Mouse (Mus musculus) midbrain, embryonic 15.5 days (tissue): Measurements from ENCODE around the gene Zfp260. TPM values are rescaled to one million over a fixed set of nuclear protein-coding genes. Genes with fewer than 3 reads are reported as not detected.
"Not testable (repeated sequence)": the region's sequence is repeated elsewhere in the genome, so short reads cannot be mapped to it uniquely, and the experiment has no call there.

Source experiments
- ATAC-seq: fragments of 200-750 bp; cut with Nextera tagmentation; replicated peaks from 2 replicates; pipeline ENCODE4 v1.8.0; 2017; ENCODE audit warnings: moderate TSS enrichment
- H3K27ac ChIP-seq: fragments of 300-500 bp; sonication (generic); 2 replicates; pipeline ENCODE4 v1.5.1; 2015; ENCODE audit warnings: mild to moderate bottlenecking, inconsistent platforms
- H3K27me3 ChIP-seq: fragments of 300-500 bp; sonication (generic); replicated peaks from 2 replicates; pipeline ENCODE4 v1.6.1; 2015; ENCODE audit warnings: inconsistent platforms
- H3K36me3 ChIP-seq: fragments of 300-500 bp; sonication (generic); replicated peaks from 2 replicates; pipeline ENCODE4 v1.6.1; 2015; ENCODE audit warnings: inconsistent platforms
- H3K4me1 ChIP-seq: fragments of 300-500 bp; sonication (generic); 2 replicates; pipeline ENCODE4 v1.6.1; 2015; ENCODE audit warnings: inconsistent platforms
- H3K4me2 ChIP-seq: fragments of 300-500 bp; sonication (generic); 2 replicates; pipeline ENCODE4 v1.6.1; 2015; ENCODE audit warnings: inconsistent platforms, mild to moderate bottlenecking, moderate library complexity
- H3K4me3 ChIP-seq: fragments of 300-500 bp; sonication (generic); 2 replicates; pipeline ENCODE4 v1.5.1; 2015; ENCODE audit warnings: mild to moderate bottlenecking, inconsistent platforms
- H3K9ac ChIP-seq: fragments of 300-500 bp; sonication (generic); 2 replicates; pipeline ENCODE4 v1.6.1; 2015; ENCODE audit warnings: mild to moderate bottlenecking, inconsistent platforms
- H3K9me3 ChIP-seq: fragments of 300-500 bp; sonication (generic); 2 replicates; pipeline ENCODE4 v1.6.1; 2016; ENCODE audit warnings: inconsistent platforms
- WGBS: fragments of 180-500 bp; shearing (Covaris S2); methylation state at CpG from one replicate; pipeline ENCODE4 v1.1.7; 2015; ENCODE audit warnings: mixed read lengths; 5-methylcytosine and 5-hydroxymethylcytosine counted together
- polyA plus RNA-seq: library from polyadenylated mRNA; unstranded; fragments of >200 nt; fragmentation: Nextera tagmentation; extraction: Ambion mirVana; gene quantifications from 2 replicates; pipeline ENCODE4 v1.2.1, GENCODE M21; 2015

The Zfp260 gene
- polyA plus RNA-seq, 1 experiment from 2014 or later: 83.5 TPM

DNA sequence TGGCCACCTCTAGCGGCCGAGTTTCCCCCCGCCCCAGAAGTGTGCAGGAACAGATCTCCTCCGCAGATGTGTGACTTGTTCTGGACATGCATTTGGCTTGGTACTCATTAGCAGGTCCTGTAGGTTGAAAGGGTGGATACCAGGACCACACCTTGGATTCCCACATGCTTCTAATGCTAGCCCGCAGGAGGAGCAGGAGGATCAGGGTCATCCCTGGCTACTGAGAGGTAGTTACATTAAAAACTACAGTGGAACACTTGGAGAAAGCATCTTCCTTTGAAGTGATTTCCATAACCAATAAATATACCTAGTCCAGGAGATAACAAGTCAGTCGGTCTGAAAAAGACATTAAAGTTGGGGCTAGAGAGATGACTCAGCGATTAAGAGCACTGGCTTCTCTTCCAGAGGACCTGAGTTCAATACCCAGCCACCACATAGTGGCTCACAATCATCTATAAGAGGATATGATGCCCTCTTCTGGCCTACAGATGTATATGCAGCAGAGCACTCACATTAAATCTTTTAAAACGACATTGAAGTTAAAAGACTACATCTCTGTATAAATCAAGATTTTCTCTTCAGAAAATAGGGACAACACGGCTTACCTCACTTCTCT lies 3.5 kb upstream of the Zfp260 start:
- WGBS: 7% methylated on average over 9 of the region's 9 CpGs
- H3K27me3 ChIP-seq: no peaks in the 10 kb centered on the region
- peak; percentile 9; the same call in 1 of the 2 replicates for ATAC-seq
- H3K4me1 ChIP-seq: peaks cover 41% of the 10 kb centered on the region
- H3K9ac ChIP-seq: peak overlapping the region; percentile 65
- peak overlapping the region; percentile 90 for H3K27ac ChIP-seq
- H3K9me3 ChIP-seq: no peaks in the 10 kb centered on the region
- peak overlapping the region; percentile 76 for H3K4me3 ChIP-seq
- peak overlapping the region; percentile 92 for H3K4me2 ChIP-seq
- no peaks in the 10 kb centered on the region; the same call in 1 of the 2 replicates for H3K36me3 ChIP-seq

DNA sequence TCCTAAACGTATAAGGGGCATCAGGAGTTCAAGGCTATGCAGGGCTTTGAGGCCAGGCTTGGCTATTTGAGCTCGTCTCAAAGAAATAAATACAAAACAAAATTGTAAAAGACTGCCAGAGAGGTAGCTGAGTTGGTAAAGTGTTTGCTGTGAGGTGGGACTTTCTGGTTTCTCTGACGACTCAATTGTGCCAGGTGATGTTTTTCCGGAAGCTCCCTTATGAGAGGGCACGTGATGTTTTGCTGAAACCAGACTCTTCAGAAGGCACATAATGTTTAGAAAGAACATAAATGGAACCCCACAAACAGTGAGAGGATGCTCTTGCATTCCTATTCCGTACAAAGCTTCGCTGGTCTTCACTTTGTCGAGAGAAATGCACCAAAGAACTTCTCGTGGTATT lies 1.9 kb upstream of the Zfp260 start:
- no peak overlapping the region for H3K9ac ChIP-seq
- no peak for ATAC-seq
- H3K9me3 ChIP-seq: no peaks in the 10 kb centered on the region
- H3K4me1 ChIP-seq: peaks cover 49% of the 10 kb centered on the region
- no peak overlapping the region for H3K27ac ChIP-seq
- H3K4me3 ChIP-seq: no peak overlapping the region
- H3K36me3 ChIP-seq: no peaks in the 10 kb centered on the region
- H3K4me2 ChIP-seq: no peak overlapping the region
- no peaks in the 10 kb centered on the region for H3K27me3 ChIP-seq
- WGBS: 82% methylated on average over 9 of the region's 9 CpGs

DNA sequence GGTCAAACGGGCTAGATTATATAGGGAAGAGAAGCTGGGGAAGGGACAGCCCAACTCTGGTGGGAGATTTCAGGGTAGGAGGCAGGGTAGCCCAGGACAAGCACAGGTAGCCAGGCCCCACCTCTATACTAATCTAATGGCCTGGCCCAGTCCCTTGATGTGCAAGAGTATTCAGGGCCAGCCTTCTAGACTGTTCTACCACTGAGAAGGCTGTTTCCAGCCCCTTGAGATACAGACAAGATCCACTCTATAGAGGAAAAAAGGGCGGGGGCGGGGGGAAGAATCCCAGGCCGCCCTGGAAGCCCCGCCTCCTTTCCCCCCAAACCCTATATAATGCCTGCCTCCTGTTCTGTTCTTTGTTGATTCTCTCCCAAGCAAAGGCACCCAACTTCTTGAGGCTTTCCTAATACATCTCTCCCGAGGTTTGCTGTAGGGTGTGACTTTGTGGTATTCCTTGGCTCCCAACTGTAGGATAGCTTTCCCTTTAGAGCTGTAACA lies 610 bp upstream of the Zfp260 start:
- Histone ChIP-seq H3K27ac (peak overlapping the region; percentile 98), H3K27me3 (no peaks in the 10 kb centered on the region), H3K4me2 (peak overlapping the region; percentile 55), H3K4me3 (peak overlapping the region; percentile 76), H3K36me3 (peaks cover 6% of the 10 kb centered on the region; the same call in 1 of the 2 replicates), H3K9ac (peak overlapping the region; percentile 92; the same call in 1 of the 2 replicates), H3K9me3 (no peaks in the 10 kb centered on the region), H3K4me1 (peaks cover 40% of the 10 kb centered on the region)
- no peak for ATAC-seq
- 76% methylated on average over 6 of the region's 6 CpGs for WGBS

DNA sequence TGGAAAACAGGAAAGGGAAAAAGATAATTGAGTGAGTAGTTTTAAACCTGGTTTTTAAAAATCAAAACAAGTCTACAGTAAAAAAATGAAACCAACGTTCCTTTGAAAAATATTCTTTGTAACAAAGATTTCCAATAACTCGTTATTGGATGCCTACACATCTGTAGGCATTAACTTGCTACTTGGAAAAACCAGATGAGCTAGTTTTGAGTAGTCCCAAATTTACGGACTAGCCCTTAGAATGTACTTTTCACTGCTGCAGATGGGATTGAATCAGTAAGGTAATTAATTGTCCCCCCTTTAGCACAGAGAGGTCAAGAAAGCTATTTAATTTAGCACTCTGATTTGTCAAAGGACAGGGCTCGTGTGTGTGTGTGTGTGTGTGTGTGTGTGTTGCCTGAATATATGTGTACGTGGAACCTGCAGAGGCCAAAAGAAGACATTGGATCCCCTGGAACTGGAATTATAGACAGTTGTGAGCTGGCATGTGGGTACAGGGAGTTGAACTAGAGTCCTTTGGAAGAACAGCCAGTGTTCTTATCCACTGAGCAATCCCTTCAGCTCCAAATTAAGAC lies 1.1 kb downstream of the Zfp260 start:
- no peak for ATAC-seq
- whole genome bisulfite sequencing: 3% methylated on average over 5 of the region's 5 CpGs

DNA sequence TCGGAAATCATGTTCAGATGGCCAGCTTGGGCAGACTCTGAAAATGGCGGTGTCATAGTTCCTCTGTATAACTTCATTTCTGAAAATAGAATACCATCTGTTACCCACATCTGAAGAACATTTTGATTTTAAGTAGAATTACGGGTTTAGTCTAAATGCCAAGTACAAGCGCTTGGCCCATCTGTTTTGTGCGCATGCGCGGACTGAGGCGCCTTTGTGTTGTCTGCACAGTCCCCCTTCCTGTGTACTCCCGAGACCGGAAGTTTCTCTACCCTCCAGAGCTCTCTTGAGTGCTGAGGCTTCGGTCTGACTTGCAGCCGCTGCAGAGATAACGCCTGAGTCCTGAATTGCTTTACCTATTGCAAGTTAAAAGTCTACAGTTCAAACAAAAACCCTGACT lies 4.7 kb downstream of the Zfp260 start:
- Histone ChIP-seq H3K9me3 (peaks cover 2% of the 10 kb centered on the region; the same call in 1 of the 2 replicates), H3K27me3 (no peaks in the 10 kb centered on the region), H3K9ac (no peak overlapping the region), H3K4me2 (no peak overlapping the region), H3K4me1 (peaks cover 24% of the 10 kb centered on the region), H3K4me3 (no peak overlapping the region), H3K36me3 (peaks cover 40% of the 10 kb centered on the region), H3K27ac (no peak overlapping the region)
- ATAC-seq: no peak
- 96% methylated on average over 13 of the region's 13 CpGs for WGBS

More for the DNA sequence above, 1.1 kb downstream of the Zfp260 start:
- Histone ChIP-seq H3K4me3 (peak overlapping the region; percentile 76), H3K9ac (peak overlapping the region; percentile 31), H3K36me3 (peaks cover 17% of the 10 kb centered on the region), H3K4me2 (peak overlapping the region; percentile 55), H3K27ac (peak overlapping the region; percentile 98; the same call in 1 of the 2 replicates), H3K27me3 (no peaks in the 10 kb centered on the region), H3K9me3 (no peaks in the 10 kb centered on the region), H3K4me1 (peaks cover 32% of the 10 kb centered on the region)

DNA sequence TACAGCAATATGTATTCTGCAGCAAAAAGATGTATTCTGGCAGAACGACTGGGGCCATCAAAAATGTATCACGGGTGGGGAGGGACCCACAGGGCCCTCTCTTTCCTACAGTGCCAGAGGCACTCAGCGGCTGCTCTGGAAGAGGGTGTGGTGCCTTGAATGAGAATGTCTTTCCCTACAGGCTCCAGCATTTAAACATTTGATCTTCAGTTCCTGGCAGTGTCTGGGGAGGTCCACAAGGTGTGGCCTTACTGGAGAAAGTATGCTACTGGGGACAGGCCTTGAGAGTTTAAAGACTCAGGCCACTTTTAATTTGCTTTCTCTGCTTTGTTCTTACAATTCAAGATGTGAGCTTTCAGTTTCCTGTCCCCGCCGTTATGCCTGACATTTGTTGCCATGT lies 21.5 kb downstream of the Zfp260 start:
- Histone ChIP-seq H3K9ac (no peak overlapping the region), H3K4me3 (no peak overlapping the region), H3K4me1 (no peaks in the 10 kb centered on the region), H3K27me3 (no peaks in the 10 kb centered on the region), H3K9me3 (no peaks in the 10 kb centered on the region), H3K27ac (no peak overlapping the region), H3K4me2 (no peak overlapping the region), H3K36me3 (no peaks in the 10 kb centered on the region)
- ATAC-seq: no peak
- 98% methylated on average over 5 of the region's 5 CpGs for WGBS

DNA sequence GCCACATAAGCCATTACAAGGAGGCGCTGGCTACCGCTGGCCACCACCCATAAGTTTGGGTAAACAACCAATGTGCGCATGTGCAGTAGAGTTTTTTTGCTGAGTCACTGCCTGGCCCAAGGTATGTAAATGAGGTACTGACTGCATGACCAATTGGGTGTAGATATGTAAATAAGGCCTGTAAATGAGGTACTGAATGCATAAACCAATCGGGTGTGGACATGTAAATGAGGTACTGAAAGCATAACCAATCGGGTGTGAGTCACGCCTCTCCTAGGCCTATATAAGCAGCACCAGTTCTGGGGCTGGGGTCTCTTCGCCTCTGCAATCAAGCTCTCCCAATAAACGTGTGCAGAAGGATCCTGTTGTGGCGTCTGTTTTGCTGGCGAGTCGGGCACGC lies 23.4 kb downstream of the Zfp260 start:
- H3K27ac ChIP-seq, H3K27me3 ChIP-seq, H3K9me3 ChIP-seq, H3K4me3 ChIP-seq, H3K9ac ChIP-seq, ATAC-seq, H3K36me3 ChIP-seq, H3K4me1 ChIP-seq, H3K4me2 ChIP-seq: not testable (repeated sequence)
- 91% methylated on average over 12 of the region's 12 CpGs for WGBS

DNA sequence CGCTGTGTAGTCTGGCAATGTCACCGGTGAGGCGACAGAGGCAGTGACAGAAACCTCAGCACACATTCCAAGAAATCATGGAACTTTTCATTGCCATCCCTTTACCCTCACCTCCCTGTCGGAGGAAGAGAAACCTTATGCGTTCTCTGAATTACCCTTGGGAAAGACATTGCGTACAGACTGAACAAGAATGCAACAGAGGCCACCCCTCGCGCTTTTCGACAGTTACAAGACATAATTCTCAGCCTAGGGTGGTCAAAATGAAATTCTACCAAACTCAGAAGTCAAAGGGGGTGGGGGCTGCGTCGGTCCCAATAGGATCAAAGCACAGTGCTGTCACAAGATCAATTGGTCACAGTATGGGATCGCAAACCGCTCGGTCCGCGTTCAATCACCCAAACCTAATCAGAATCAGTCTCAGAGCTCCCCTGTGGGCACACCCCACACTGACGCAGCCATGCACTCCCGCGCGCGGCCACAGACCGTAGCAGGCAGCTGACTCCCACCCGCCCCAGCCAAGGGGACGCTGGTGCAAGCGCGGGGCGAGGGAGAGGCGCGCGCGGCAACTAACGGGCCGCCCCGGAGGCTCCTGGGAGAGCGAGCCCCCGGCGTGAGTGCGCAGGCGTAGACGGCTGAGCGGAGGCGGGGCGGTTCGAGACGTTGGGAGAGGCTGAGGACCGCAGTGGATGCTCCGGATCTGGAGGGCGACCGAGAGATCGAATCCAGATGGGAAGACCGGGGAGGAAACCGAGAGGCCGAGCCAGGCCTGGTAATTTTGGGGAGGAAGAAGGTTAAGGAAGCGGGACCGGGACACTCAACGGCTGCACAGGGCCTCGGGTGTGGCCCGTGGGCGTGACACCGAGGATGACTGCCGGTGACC lies 27.0 kb downstream of the Zfp260 start, which contains the start of gene Zfp382:
TSS of gene Zfp382 (plus strand) at position 635 of the 880 bp plus-strand sequence.
- H3K9me3 ChIP-seq: no peaks in the 10 kb centered on the region
- H3K4me2 ChIP-seq: peak within 1 kb of the TSS; percentile 65
- peak within 1 kb of the TSS; percentile 87 for H3K9ac ChIP-seq
- H3K36me3 ChIP-seq: no peaks in the 10 kb centered on the region
- under 1% methylated on average over 57 of the region's 61 CpGs for WGBS
- ATAC-seq: peak; percentile 96
- H3K4me1 ChIP-seq: peaks cover 6% of the 10 kb centered on the region
- no peaks in the 10 kb centered on the region for H3K27me3 ChIP-seq
- H3K4me3 ChIP-seq: peak within 1 kb of the TSS; percentile 93
- peak within 1 kb of the TSS; percentile 88 for H3K27ac ChIP-seq

DNA sequence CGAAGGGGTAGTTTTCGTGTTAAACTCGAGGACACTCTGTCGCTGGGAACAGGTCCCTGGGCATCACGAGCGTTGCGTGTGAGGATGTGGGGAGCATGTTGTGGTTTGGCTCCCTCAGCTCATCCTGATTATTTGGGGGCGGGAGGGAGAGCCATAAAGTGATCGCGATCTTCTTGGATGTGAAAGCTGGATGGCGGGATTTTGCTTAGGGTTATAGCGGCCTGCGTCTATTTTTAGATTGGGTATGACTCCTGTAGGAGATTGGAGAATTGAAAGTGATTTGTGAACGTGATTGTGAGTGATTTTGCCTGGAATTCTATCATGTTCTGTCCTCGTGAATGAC lies 27.6 kb downstream of the Zfp260 start:
- WGBS: 5% methylated on average over 15 of the region's 15 CpGs
- Histone ChIP-seq H3K36me3 (no peaks in the 10 kb centered on the region), H3K4me1 (peaks cover 6% of the 10 kb centered on the region), H3K27ac (peak overlapping the region; percentile 88), H3K4me3 (peak overlapping the region; percentile 93), H3K27me3 (no peaks in the 10 kb centered on the region), H3K9ac (peak overlapping the region; percentile 87), H3K9me3 (no peaks in the 10 kb centered on the region), H3K4me2 (peak overlapping the region; percentile 65)
- ATAC-seq: peak; percentile 37; the same call in 1 of the 2 replicates

DNA sequence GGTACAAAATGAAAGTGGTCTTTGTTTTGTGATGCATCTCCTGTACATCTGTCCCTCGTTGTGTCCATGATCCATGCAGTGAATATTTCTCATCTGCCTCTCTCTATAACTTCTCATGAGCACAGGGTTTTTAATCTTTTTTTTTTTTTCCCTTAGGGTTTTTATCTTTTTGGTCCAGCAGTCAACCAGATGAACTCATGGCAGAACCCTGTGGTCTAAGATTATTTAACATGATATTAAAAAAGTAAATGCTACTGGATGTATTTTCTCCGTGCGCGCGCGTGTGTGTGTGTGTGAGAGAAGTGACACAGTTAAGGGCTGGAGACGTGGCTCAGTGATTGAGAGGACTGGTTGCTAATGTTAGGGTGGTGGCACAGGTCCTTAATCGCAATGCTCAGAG lies 35.3 kb downstream of the Zfp260 start:
- no peak for ATAC-seq
- Histone ChIP-seq H3K27me3 (no peaks in the 10 kb centered on the region), H3K4me3 (no peak overlapping the region), H3K9ac (no peak overlapping the region), H3K27ac (no peak overlapping the region), H3K36me3 (peaks cover 40% of the 10 kb centered on the region), H3K4me1 (no peaks in the 10 kb centered on the region), H3K4me2 (no peak overlapping the region), H3K9me3 (no peaks in the 10 kb centered on the region)
- WGBS: 96% methylated on average over 8 of the region's 8 CpGs

DNA sequence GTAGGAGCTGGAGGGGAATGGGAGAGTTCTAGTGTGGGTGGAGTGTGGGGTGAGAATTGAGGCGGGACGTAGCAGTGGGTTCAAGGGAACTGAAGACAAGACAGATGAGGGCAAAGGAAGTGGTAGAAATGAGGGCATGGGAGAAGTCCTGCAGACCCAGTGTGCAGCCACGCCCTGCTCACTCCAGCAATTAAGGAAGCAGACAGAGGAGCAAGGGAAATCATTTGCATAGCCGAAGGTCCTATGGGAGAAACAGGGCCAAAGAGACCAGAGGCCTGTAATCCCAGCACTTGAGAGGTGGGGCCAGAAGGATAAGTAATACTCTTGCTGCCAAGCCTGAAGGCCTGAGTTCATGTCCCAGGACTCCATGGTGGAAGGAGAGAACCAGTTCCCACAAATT lies 37.8 kb downstream of the Zfp260 start:
- WGBS: 94% methylated on average over 4 of the region's 4 CpGs
- Histone ChIP-seq H3K9ac (no peak overlapping the region), H3K4me3 (no peak overlapping the region), H3K27ac (no peak overlapping the region), H3K36me3 (peaks cover 44% of the 10 kb centered on the region), H3K4me1 (no peaks in the 10 kb centered on the region), H3K27me3 (no peaks in the 10 kb centered on the region), H3K9me3 (no peaks in the 10 kb centered on the region), H3K4me2 (no peak overlapping the region)
- no peak for ATAC-seq

DNA sequence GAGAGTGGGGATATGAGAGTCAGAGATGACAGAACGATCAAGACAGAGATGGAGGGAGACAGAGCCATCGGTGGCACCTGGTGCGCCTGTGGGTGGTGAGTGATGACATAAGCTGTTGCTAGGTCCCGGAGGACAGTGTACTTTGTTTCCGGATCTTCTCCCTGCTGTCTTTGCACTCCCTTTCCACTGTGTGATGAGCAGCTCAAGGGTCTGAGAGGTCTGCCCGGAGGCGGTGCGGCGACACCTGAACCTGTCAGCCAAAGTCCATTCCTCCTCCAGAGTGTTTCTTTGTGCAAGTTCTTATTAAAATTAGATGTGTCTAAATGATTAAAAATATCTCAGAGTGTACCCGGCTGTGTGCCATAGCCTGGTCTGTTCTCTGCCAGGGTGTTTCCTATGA lies 42.2 kb downstream of the Zfp260 start:
- Histone ChIP-seq H3K4me3 (no peak overlapping the region), H3K4me2 (no peak overlapping the region), H3K27me3 (no peaks in the 10 kb centered on the region), H3K36me3 (peaks cover 21% of the 10 kb centered on the region), H3K27ac (no peak overlapping the region), H3K9ac (no peak overlapping the region), H3K4me1 (no peaks in the 10 kb centered on the region), H3K9me3 (no peaks in the 10 kb centered on the region)
- 91% methylated on average over 10 of the region's 10 CpGs for WGBS
- ATAC-seq: no peak
